Mouse (Mus musculus) left cerebral cortex, postnatal 14 days (tissue): ENCODE measurements at regions not wholly inside any gene's neighbourhood (a gene's known extent, or its start where the extent isn't known, plus 50 kb on each side); places are given as distances from the start of the nearest gene placed in this dataset.

Source experiments
- DNase-seq, 2 experiments: peaks; one replicate each; pipeline ENCODE4 v3.0.0; 2021 to 2022; ENCODE audit warnings: low spot score in 2 of 2, mixed read lengths in 1 of 2
- intact Hi-C: fragments of 180-260 bp; cut with DNase I; formaldehyde crosslinking; loops from one replicate; pipeline ENCODE4 v1.15.1; 2025

- peak; percentile 52 to 57 for DNase-seq
- intact Hi-C loops = no loop called here
These were observed 256.3 kb downstream of the Ube2cbp start for GRCm38 (mm10) chr9:86208334-86208925.

GRCm38 (mm10) chr9:86211267-86211666 lies 253.5 kb downstream of the Ube2cbp start:
- intact Hi-C loops = no loop called here
- DNase-seq = no peak

GRCm38 (mm10) chr9:86219669-86220068 lies 245.1 kb downstream of the Ube2cbp start:
- DNase-seq = peak in 1 of 2 experiments; percentile 24
- intact Hi-C loops = loop anchor here (10.0 kb wide), 1 partner anchor 225 kb away; no protein-coding TSS in a partner anchor

- intact Hi-C loops = loop anchor here (10.0 kb wide), 1 partner anchor 220 kb away; no protein-coding TSS in a partner anchor
- DNase-seq = no peak
These were observed 240.2 kb downstream of the Ube2cbp start for GRCm38 (mm10) chr9:86224530-86224929.

GRCm38 (mm10) chr9:86230673-86231350 lies 233.9 kb downstream of the Ube2cbp start:
- intact Hi-C loops = no loop called here
- no peak for DNase-seq

- no peak for DNase-seq
- intact Hi-C loops = no loop called here
These were observed 233.1 kb downstream of the Ube2cbp start for GRCm38 (mm10) chr9:86231692-86232091.

GRCm38 (mm10) chr9:86232174-86232573 lies 232.6 kb downstream of the Ube2cbp start:
- intact Hi-C loops = no loop called here
- no peak for DNase-seq

GRCm38 (mm10) chr9:86233775-86234174 lies 231.0 kb downstream of the Ube2cbp start:
- DNase-seq = peak in 1 of 2 experiments; percentile 45
- intact Hi-C loops = no loop called here

GRCm38 (mm10) chr9:86238691-86239090 lies 226.1 kb downstream of the Ube2cbp start:
- no peak for DNase-seq
- intact Hi-C loops = no loop called here

- intact Hi-C loops = no loop called here
- DNase-seq = no peak
These were observed 224.5 kb downstream of the Ube2cbp start for GRCm38 (mm10) chr9:86240287-86240686.

GRCm38 (mm10) chr9:86240896-86241295 lies 223.9 kb downstream of the Ube2cbp start:
- intact Hi-C loops = no loop called here
- DNase-seq = no peak

GRCm38 (mm10) chr9:86250197-86250596 lies 214.6 kb downstream of the Ube2cbp start:
- DNase-seq = no peak

GRCm38 (mm10) chr9:86251331-86251730 lies 213.4 kb downstream of the Ube2cbp start:
- no peak for DNase-seq
- intact Hi-C loops = no loop called here

More at GRCm38 (mm10) chr9:86250197-86250596, 214.6 kb downstream of the Ube2cbp start:
- intact Hi-C loops = no loop called here
